Mouse (Mus musculus): ENCODE measurements around the gene Nme7. TPM values are rescaled to one million over a fixed set of nuclear protein-coding genes. Genes with fewer than 3 reads are reported as not detected.

Nme7 gene
- total RNA-seq, 2 experiments from 2014 or later: 17.0 to 21.9 TPM

DNA sequence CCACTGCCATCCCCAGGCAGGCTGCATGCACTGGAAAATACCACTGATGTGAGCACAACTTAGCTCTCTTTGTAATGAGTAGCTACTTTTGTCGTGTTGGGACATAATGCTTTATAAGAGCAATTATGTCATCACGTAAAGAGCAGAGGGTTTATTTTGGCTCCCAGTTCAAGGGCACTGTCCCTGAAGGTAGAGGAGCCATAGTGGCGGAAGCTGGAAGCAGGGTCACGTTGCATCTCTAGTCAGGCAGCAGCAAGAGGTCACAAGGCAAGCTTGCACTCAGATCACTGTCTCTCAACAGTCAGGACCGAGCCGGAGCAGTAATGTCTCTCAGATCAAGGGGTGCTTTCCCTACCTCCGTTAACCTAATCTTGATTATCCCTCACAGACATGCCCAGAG is 123.9 kb downstream of the Nme7 start:
- DNase-seq (ENCODE audit: low spot score in 2 of 2): no peak

DNA sequence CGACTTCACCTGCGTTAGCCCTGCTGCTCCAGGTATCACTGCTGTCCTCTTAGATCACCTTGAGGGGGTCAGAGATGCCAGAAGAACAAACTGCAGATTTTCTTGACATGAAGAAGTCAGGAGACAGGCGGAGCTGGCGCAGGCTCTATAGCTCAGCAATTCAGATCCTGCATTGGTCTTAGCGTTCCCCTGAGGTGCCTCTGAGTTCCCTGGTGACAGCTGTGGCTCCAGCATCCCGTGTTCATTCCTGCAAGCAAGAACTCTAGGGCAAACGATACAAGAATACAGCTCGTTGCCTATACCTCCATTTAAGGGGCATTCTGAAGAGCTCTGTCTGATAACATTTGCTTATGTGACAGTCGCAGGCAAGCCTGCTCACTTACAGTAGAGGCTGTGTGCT is 124.7 kb downstream of the Nme7 start:
- DNase-seq (ENCODE audit: low spot score in 2 of 2): no peak

DNA sequence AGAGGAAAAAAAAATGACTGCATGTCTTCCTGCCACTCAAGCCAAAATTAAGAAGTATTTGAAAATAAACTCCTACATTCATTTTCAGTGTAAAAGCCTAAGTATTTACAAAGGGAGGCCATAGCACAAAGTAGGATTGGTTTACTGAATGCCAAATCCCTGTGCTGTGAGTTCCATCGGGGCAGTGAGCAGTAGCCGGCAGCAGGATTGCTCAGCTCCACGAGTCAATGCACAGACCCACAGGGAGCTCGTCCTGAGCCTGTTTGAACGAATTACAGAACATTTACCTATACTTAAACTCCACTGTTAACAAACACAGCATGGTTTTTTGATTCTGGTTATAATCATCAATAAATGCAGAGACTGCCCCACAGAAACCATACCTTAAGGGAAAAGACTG is 128.7 kb downstream of the Nme7 start:
- DNase-seq (ENCODE audit: low spot score in 2 of 2): no peak

DNA sequence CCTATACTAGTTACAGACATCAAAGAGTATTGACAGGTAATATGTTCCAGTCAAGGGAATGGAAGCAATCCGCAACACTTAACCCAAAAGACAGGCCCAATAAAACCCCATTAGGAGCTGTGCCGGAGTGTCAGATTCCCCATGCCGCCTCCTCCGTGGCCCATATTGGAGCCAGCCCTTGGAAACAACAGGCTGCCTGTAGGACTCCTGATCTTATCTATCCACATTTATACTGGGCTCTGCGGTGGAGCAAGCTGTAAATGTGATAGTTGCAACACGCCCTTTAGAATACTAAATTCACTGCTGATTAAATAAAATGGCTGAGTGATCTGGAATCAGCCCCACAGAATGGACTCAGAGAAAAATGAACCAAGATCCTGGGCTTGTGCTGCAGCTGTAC is 130.1 kb downstream of the Nme7 start:
- DNase-seq (ENCODE audit: low spot score in 2 of 2): peak in 1 of 2 experiments; percentile 10

DNA sequence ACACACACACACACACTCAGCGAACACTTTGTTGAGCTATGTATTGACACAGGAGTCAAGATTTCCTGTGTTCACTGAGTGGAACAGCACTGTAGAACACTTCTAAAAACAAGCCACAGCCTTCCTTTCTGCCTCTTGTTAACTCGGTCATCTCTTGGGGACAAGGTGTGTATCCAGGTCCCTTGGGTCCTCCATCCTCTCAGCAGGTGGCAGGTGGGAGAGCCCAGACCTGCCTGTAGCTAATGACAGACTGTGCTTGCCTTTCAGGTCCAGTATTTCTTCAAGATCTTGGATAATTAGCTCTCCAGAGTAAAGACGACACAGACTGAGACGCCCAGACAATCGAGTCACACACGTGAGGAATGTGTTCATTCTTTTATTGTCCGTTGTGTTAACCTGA is 132.8 kb downstream of the Nme7 start:
- DNase-seq (ENCODE audit: low spot score in 2 of 2): peak in 1 of 2 experiments; percentile 8

DNA sequence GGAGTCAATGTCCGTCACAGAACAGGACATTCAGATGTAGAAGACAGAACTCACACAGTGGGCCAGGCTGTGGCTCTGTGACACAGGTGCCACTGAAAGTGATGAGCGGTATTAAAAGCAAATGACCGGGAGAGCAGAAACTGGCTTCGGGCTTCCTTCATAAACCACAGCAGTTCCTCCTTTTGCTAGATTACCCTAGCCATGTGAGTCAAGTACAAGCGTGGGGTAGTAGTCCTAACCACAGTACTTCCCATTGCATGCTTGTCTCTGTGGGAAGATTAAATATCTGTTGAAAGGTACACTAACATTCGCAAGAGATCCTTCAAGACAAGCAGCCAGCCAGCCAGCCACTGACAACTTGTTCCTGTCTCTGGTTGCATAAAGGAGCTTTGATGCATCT is 136.3 kb downstream of the Nme7 start:
- DNase-seq (ENCODE audit: low spot score in 2 of 2): no peak

DNA sequence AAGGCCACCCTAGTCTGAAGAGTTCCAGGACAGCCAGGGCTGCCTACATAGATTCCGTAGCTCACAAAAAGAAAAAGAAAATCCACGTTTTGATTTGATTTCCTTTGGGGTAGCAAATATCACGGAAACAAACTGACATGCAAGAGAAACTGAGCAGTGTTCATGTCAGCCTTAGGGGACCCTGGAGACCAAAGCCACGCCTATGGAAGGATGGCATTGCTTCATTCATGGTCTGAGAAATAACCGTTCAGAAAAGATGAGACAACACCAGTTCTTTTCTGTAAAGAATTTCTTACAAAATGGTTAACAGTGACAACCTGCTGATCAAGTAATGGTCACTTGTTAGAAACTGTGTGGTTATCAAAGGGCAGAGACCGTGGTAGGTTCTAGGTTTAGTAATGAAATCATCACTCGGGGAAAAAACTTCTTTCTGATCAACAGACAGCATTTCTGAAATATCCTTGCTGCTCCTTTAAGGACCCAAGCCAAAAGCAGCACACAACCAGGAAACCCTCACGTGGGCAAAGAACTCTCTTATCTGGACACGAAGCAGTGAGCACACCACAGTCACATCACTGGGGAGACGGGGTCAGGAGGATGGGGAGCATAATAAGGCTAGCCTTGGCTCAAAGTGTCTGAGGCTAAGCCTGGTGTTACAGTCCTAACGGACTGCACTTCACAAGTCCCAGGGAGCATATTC is 136.9 kb downstream of the Nme7 start:
- DNase-seq (ENCODE audit: low spot score in 2 of 2): no peak

DNA sequence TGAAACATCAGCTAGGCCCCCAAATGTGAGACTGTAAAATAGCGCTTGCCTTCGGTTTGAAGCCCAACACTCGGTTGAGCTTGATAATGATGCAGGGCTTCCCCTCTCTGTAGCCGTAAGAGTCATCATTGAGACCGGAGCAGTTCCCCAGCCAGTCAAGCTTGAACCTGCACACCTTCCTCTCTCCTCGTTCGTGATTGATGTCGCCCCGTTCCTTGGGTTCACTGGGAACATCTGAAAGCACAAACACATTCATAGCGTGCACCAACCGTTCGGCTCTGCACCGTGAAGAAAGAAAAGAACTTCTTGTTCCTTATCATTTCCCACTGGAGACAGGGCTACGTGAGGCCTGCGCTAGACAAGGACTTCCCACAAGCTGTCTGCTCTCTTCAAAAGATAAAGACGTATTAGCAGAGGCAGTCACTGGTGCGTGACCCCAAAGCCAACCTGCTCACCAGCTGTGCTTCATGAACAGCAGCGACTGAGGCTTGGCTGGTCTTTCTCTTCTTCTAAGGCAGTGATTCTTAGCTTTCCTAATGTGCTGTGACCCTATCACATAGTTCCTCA is 137.6 kb downstream of the Nme7 start:
- DNase-seq (ENCODE audit: low spot score in 2 of 2): no peak

DNA sequence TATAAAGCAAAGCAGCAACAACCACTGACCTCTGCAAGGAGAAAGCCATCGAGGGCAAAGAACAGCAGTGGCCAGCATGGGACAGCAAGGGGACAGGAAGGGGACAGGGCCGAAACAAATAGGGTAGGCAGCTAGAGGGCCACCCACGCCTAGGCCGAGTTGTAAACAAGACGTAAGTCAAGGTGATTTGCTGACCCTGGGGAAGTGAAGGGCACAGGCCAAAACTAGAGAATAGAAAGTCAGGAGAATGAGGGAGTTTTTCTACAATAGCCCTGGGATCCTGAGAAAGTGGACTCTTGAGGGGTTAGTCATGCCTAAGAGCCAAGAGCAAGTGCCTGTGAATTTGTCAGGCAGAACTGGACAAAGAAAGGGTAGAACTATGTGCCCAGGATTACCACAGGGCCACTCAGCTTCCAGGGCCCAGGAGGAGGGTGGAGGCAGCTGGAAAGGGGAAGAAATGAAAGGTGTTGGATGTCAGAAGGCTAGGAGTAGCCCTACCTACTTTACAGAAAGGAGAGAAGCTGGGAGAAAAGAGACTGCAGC is 141.8 kb downstream of the Nme7 start:
- no peak for DNase-seq (ENCODE audit: low spot score in 2 of 2)

DNA sequence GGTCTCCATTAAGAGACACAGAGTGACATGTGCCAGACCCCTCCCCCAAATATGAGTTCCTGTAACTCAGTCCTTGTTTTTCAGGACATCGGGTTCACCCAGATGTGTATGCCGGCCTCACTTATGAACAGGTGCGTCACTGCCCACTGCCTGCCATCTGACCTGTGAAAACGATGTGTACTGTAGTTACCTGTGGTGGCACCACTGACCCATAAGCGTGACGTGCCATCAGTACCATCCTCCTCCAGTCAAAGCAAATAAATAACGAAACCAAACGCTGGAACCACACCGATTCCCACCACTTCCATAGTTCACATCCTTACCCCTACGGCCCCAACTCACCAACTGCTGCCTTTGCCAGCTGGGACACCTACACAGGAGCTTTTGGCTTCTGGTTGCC is 142.6 kb downstream of the Nme7 start:
- no peak for DNase-seq (ENCODE audit: low spot score in 2 of 2)

DNA sequence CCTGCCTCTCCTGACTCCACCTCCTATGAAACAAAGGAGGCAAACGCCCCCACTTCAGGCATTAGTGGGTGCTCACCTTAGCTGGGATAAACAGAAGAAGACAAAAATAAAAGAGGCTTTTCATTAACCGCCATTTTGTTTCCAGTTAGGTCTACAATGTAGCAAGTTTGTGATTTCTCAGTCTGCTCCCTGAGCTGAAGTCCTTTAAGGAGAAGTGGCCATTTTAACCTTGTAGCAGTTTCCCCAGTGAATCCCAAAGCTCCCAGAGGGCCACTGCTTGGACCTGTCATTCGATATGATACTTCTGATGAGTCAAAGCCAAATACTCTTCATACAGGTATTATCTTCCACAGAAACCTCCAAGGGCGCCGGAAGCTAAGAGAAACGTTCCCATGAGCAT is 143.6 kb downstream of the Nme7 start:
- DNase-seq (ENCODE audit: low spot score in 2 of 2): no peak

DNA sequence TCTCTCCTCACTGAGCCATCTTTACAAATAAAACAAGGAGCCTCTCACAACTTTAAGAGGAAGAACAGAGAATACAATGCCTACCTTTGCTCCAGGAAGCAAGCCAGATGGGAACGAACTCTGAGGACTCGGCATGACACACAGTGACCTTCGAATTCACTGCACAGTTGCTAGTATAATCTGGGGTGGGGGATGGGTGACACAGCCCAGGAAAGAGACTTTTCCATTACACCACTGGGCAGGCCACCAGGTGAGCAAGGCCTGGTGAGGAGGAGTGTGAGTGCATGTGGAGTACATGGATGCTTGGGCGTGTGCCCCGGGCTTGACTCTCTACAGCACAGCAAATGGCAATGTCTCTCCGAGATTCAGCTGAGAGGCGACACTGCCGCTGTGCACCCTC is 145.7 kb downstream of the Nme7 start:
- DNase-seq (ENCODE audit: low spot score in 2 of 2): no peak

DNA sequence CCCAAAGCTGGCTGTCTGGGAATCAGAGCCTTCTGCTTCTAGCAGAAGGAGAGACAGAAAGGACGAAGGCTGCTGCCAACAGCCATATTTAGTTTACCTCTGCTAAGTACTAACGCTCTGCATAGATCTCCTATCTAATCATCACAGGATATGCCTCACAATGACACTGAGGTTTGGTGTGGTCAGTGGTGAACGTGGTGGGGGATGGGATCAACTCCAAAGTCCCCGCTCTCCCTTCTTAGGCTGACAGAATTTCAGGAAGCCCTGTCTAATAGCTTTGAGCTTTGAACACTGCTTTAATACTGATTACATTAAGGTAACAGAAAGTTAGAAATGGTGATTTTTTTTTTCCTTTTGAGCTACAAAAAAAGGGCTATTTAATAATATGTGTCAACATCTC is 146.3 kb downstream of the Nme7 start:
- DNase-seq (ENCODE audit: low spot score in 2 of 2): no peak

DNA sequence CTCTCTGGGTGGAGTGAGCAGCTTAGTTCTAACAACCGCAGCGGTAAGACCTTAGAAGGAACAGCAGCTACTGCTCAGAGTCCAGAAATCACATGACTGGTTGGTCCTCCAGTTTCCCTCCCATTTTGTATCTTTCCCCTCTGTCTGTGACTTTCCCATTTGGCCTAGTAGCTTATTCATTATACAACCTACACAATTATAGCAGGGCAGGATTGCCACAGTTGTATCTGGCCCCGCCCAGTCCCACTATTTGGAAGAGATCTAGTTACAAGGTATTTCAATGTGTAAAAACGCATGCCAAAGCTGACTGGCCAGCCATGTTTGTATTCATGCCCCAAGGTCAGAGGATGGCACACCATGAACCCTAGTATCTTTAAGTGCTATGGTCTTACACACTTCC is 146.7 kb downstream of the Nme7 start:
- DNase-seq (ENCODE audit: low spot score in 2 of 2): no peak

DNA sequence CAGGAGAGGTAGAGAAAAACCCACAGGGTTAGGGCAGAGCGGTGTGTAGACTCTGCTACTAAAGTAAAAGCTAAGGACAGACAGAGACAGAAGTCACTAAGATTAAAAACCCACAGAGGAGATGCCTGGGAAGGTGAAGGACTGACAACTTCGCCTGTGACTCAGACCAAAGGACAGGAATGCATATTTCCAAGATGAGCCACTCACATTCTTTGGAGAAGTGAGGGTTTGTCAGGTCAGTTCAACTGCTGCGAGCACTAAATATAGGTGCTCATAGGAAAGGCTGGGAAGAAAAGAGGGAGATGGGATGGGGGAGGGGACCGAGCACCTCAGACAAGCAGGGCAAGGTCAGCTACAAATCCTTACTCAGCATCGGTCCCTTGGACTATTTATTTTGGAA is 147.4 kb downstream of the Nme7 start:
- no peak for DNase-seq (ENCODE audit: low spot score in 2 of 2)

DNA sequence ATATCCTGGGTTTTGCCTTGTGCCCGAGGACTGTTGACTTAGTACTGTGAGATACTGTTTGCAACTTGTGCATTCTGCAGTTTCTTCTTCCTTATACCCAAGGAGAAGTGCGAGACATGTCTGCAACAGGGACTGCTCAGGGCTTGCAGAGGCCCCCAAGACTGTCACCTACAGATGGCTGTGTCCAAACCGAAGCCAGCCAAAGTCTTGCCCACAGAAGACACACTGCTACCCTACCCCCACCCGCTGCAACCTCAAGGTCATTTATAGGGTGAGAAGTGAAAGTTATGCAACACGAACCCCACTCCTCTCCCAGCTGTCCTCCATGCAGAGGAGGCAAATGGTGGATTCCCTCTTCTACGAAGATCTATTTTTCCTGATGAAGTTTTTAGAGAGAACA is 148.7 kb downstream of the Nme7 start:
- no peak for DNase-seq (ENCODE audit: low spot score in 2 of 2)

DNA sequence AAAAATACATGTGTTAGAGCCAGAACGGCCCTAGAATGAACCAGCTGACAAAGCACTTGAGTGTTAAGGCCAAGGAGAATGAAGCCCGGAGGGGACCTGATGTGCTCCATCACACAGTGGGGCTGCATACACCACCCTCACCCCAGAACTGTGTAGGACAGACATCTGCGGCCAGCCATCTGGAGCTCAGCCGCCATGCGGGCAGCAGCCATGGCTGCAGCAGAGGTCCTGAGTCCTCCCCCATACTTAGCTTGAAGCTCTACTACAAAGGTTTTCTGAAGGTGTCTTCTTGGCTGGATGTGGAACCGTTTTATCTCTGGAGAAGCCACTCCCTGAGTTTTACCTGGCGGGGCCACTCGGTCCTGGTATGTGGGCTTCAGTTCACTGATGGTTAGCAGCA is 149.2 kb downstream of the Nme7 start:
- DNase-seq (ENCODE audit: low spot score in 2 of 2): no peak

DNA sequence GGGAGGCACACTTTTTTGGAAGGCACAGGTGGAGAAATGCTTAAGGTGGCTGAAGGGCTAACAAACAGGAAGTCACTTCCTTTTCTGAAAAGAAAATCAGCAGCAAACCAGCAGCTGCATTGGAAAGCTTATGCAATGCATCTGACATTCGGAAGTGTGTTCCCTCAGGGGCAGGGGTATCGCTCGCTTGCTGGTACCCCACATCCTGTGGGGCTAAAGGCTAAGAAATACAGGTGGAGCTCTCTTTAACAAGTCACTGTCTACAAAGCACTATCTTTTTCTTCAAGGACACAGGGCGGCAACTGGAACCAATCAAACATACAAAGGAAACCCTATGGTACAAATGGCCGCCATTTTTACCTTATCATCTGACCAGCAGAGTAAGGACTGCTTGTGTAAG is 149.8 kb downstream of the Nme7 start:
- DNase-seq (ENCODE audit: low spot score in 2 of 2): no peak

DNA sequence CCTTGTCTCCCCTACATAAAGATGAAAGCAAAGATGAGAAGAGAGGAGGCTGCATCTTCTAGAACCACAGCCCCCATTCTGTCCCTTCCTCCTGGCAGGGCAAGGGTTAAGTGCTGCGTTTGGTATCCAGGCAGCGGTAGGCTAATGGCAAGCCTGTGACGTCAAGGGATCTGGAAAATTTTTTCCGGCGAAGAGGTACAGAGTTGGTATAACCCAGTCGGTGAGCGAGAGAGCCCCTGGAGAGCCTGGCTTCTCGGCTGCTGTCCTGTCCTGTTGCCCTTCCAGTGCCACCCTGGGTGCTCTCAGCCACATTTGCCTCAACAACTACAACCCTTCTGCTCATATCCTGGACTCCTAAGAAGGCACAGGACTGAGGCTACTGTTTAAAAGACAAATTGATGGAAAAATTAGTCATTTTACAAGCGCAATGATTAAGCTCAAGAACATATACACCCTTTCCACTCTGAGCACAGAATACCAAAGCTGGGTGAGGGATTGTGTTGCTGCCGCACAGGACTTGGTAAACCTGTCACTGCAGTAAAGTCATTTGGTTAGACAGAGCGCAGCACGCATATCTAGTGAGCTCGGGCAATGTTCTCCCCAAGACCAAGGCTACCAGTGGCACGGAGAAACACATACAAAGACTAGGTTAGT is 151.0 kb downstream of the Nme7 start:
- peak; percentile 64 to 78 for DNase-seq (ENCODE audit: low spot score in 2 of 2)

DNA sequence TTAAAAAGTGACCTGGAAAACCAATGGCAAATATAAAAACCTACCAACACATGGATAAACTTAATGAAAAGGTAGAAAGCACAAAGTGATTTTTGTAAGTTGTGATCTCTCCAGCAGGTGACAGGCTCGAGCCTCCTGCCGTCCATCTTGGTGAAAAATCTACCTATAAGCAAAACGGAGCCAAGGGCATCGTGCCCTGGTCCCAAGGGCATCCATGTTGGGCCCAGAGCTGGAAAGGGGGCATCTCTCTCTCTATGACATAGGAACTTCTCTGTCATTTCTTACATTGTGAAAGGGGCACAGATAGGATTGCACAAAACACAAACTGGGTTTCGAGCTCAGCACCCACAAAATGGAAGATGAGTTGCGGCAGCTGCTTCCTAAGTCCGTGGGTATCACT is 151.7 kb downstream of the Nme7 start:
- peak in 1 of 2 experiments; percentile 35 for DNase-seq (ENCODE audit: low spot score in 2 of 2)

DNA sequence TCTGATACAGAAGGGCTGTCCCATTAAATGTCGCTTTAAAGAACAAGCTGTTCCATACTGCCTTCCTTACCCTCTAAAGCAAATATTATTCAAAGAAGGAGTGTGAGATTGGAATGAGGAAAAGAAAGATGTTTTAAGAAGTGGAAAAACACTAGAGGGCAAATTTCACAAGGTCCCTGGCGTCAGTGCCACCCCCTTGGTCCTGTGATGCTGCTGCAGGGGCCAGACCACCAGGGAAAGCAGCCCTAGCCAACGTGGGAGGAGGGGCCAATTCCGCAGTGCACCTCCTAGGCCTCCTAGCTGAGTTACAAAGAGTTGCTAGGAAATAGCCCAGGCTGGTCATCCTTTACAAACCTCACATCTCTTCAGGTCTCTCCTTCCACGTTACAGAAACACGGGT is 152.1 kb downstream of the Nme7 start:
- peak in 1 of 2 experiments; percentile 43 for DNase-seq (ENCODE audit: low spot score in 2 of 2)

DNA sequence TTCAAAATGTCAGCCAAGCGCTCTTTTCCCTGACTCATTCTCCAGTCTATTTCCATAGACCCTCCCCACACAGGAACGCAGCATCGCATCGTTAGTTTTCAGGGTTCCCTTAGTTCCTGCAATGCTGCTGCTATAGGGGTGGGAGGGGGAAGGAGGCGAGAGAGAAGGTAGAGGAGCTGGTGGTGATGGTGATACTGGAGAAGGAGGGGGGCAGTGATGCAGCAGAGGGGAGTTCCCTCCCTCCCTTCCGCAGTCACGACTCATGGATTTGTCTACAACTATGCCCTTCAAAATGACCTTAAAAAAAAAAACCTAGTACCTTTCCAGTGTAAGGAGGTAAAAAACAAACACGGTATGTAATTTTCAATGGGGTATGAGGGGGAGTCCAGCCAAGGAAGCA is 152.8 kb downstream of the Nme7 start:
- no peak for DNase-seq (ENCODE audit: low spot score in 2 of 2)
